Mouse (Mus musculus) forebrain, embryonic 14.5 days (tissue): ENCODE results near the gene Rpl13. TPM values are rescaled to one million over a fixed set of nuclear protein-coding genes. Genes with fewer than 3 reads are reported as not detected.

ENCODE experiments used
- ATAC-seq: fragments of 200-750 bp; cut with Nextera tagmentation; 2 replicates; pipeline ENCODE4 v1.8.0; 2017; ENCODE audit warnings: mild to moderate bottlenecking, moderate library complexity
- DNase-seq: peaks from one replicate; pipeline ENCODE4 v3.0.0-alpha.2; 2015; ENCODE audit warnings: low spot score
- H3K27ac ChIP-seq: fragments of 300-500 bp; sonication (generic); 2 replicates; pipeline ENCODE4 v1.5.1; 2014; ENCODE audit warnings: low read depth, mild to moderate bottlenecking, control low read depth, low read length, moderate library complexity
- H3K27me3 ChIP-seq: fragments of 300-500 bp; sonication (generic); replicated peaks from 2 replicates; pipeline ENCODE4 v1.6.1; 2014; ENCODE audit warnings: low read length, control low read depth, mixed read lengths; ENCODE audit not compliant: control insufficient read depth, insufficient read depth
- H3K36me3 ChIP-seq: fragments of 300-500 bp; sonication (generic); 2 replicates; pipeline ENCODE4 v1.6.1; 2014; ENCODE audit warnings: low read length, control low read depth; ENCODE audit not compliant: control insufficient read depth, insufficient read depth
- H3K4me1 ChIP-seq: fragments of 300-500 bp; sonication (generic); 2 replicates; pipeline ENCODE4 v1.6.1; 2014; ENCODE audit warnings: antibody characterized with exemption, low read length, control low read depth; ENCODE audit not compliant: control insufficient read depth, insufficient read depth
- H3K4me2 ChIP-seq: fragments of 300-500 bp; sonication (generic); 2 replicates; pipeline ENCODE4 v1.6.1; 2014; ENCODE audit warnings: mild to moderate bottlenecking, control low read depth, low read length
- H3K4me3 ChIP-seq: fragments of 300-500 bp; sonication (generic); 2 replicates; pipeline ENCODE4 v1.5.1; 2014; ENCODE audit warnings: low read depth, low read length, control low read depth
- H3K9ac ChIP-seq: fragments of 300-500 bp; sonication (generic); 2 replicates; pipeline ENCODE4 v1.6.1; 2014; ENCODE audit warnings: mild to moderate bottlenecking, low read length, control low read depth, moderate library complexity
- H3K9me3 ChIP-seq: fragments of 300-500 bp; sonication (generic); replicated peaks from 2 replicates; pipeline ENCODE4 v1.6.1; 2016; ENCODE audit warnings: low read length, control low read depth, mixed read lengths; ENCODE audit not compliant: control insufficient read depth
- WGBS: fragments of 180-500 bp; shearing (Covaris S2); extraction: QIAGEN DNeasy Blood & Tissue Kit; methylation state at CpG from one replicate; pipeline ENCODE4 v1.1.7; 2014; 5-methylcytosine and 5-hydroxymethylcytosine counted together
- polyA plus RNA-seq: library from polyadenylated mRNA; unstranded; fragments of >200 nt; fragmentation: Nextera tagmentation; extraction: Ambion mirVana; gene quantifications from 2 replicates; pipeline ENCODE4 v1.2.1, GENCODE M21; 2014

Rpl13 gene
- 1,075 and 1,254 TPM in 2 replicates for polyA plus RNA-seq

DNA sequence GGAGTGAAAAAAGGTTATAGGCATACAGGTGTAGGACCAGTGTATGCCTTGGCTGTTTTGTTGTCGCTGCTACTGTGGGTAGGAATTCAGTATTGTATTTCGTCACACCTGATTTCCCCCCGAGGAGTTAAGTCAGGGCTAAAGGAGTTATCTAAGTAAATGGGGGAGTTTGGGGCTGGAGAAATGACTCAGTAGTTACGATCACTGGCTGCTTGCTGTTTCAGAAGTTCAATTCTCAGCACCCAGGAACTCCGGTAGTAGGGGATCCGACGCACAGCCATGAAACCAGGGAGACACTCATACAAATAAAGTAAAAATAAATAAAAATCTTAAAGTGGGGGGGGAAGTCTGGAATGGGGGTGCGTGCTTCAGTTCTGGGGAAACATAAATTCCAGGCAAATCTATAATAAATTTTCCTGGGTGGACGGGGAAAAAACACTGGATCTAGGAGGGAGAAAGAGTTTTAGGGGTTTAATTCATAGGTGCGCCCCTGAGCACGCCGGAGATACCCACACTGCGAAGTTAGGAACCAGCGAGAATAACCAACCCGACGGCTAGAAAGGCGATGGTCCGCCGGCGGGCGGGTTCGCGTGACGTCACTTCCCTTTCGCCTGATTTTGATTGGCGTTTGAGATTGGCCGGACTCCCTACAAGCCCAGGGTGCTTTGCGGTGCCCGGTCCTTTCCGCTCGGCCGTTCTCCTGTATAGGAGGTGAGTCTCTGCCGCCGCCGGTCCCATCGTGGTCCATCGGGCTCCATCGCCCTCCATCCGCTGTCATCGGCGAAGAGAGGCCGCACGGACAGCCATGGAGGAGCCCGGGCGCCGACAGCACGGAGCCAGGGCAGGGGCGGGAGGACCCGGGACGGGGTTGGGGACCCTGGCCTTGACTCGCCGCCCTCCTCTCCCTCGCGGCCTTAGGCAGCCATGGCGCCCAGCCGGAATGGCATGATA lies at the start of gene Rpl13:
Gene Rpl13 (plus strand): TSS at position 616 of the 951 bp plus-strand sequence.
- DNase-seq (peak; percentile 98), ATAC-seq (peak; percentile 97)
- H3K9me3 ChIP-seq: no peaks in the 10 kb centered on the region
- H3K4me2 ChIP-seq: peak within 1 kb of the TSS; percentile 86
- H3K4me3 ChIP-seq: peak within 1 kb of the TSS; percentile 86
- peaks cover 6% of the 10 kb centered on the region for H3K4me1 ChIP-seq
- peak within 1 kb of the TSS; percentile 93 for H3K27ac ChIP-seq
- H3K27me3 ChIP-seq: no peaks in the 10 kb centered on the region
- peak within 1 kb of the TSS; percentile 96 for H3K9ac ChIP-seq
- 1% methylated on average over 55 of the region's 56 CpGs for WGBS
- H3K36me3 ChIP-seq: peaks cover 44% of the 10 kb centered on the region

DNA sequence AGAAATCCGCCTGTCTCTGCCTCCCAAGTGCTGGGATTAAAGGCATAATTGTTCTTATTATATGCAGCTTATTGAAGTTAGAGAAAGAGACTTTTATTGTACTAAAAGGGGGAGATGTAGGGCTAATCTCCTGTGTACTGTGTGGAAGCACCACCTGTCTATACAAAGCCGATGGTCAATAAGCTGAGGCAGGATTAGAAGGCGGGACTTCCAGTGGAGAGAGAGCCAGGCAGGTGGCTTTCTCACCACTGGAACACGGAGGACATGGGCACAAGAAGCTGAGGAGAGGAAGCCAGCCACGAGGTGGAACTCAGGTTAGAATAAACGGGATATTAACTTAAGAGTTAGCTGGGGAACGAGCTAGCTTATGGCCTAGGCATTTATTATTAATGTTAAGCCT lies 39.4 kb upstream of the Rpl13 start, which contains the start of gene Spg7:
Gene Spg7 (plus strand): TSS at position 222 of the 400 bp plus-strand sequence.
- peaks cover 8% of the 10 kb centered on the region; the same call in 1 of the 2 replicates for H3K4me1 ChIP-seq
- H3K27me3 ChIP-seq: no peaks in the 10 kb centered on the region
- peaks cover 2% of the 10 kb centered on the region; the same call in 1 of the 2 replicates for H3K36me3 ChIP-seq
- DNase-seq: no peak
- H3K4me3 ChIP-seq: no peak within 1 kb of the TSS
- H3K9ac ChIP-seq: no peak within 1 kb of the TSS
- no peak within 1 kb of the TSS for H3K4me2 ChIP-seq
- H3K27ac ChIP-seq: no peak within 1 kb of the TSS
- no peaks in the 10 kb centered on the region for H3K9me3 ChIP-seq
- no peak for ATAC-seq
- 70% methylated on average over 7 of the region's 7 CpGs for WGBS

GRCm38 (mm10) chr8:123064072-123064471 lies 38.1 kb upstream of the Rpl13 start:
- H3K4me1 ChIP-seq: peaks cover 8% of the 10 kb centered on the region; the same call in 1 of the 2 replicates
- H3K4me3 ChIP-seq: no peak overlapping the region
- H3K27ac ChIP-seq: no peak overlapping the region; the same call in 1 of the 2 replicates
- 81% methylated on average over 4 of the region's 4 CpGs for WGBS
- no peak overlapping the region for H3K9ac ChIP-seq
- DNase-seq: no peak
- no peaks in the 10 kb centered on the region for H3K9me3 ChIP-seq
- no peak for ATAC-seq
- H3K4me2 ChIP-seq: peak overlapping the region; percentile 83
- peaks cover 4% of the 10 kb centered on the region; the same call in 1 of the 2 replicates for H3K36me3 ChIP-seq
- H3K27me3 ChIP-seq: no peaks in the 10 kb centered on the region

DNA sequence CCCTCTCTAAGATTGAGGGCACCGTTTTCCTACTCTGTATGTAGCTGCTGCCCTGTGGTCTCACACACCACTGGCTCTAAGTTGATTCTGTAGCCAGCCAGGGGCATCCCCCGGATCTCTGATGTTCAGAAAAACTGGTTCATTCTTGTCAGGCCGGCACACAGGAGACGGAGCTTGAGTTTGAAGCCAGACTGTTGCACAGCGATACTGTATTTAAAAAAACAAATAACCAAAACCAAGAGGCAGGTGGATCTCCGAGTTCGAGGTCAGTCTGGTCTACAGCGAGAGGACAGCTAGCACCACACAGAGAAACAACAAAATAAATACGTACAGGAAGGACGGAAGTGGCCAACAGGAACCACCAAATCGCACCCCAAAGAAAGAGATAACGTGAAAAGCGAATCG lies 37.3 kb upstream of the Rpl13 start:
- Histone ChIP-seq H3K27ac (peak overlapping the region; percentile 90), H3K4me1 (peaks cover 8% of the 10 kb centered on the region; the same call in 1 of the 2 replicates), H3K9me3 (no peaks in the 10 kb centered on the region), H3K4me2 (peak overlapping the region; percentile 83), H3K36me3 (peaks cover 4% of the 10 kb centered on the region; the same call in 1 of the 2 replicates), H3K9ac (peak overlapping the region; percentile 87), H3K27me3 (no peaks in the 10 kb centered on the region), H3K4me3 (peak overlapping the region; percentile 90)
- DNase-seq (no peak), ATAC-seq (peak; percentile 22)
- 1% methylated on average over 14 of the region's 14 CpGs for WGBS

DNA sequence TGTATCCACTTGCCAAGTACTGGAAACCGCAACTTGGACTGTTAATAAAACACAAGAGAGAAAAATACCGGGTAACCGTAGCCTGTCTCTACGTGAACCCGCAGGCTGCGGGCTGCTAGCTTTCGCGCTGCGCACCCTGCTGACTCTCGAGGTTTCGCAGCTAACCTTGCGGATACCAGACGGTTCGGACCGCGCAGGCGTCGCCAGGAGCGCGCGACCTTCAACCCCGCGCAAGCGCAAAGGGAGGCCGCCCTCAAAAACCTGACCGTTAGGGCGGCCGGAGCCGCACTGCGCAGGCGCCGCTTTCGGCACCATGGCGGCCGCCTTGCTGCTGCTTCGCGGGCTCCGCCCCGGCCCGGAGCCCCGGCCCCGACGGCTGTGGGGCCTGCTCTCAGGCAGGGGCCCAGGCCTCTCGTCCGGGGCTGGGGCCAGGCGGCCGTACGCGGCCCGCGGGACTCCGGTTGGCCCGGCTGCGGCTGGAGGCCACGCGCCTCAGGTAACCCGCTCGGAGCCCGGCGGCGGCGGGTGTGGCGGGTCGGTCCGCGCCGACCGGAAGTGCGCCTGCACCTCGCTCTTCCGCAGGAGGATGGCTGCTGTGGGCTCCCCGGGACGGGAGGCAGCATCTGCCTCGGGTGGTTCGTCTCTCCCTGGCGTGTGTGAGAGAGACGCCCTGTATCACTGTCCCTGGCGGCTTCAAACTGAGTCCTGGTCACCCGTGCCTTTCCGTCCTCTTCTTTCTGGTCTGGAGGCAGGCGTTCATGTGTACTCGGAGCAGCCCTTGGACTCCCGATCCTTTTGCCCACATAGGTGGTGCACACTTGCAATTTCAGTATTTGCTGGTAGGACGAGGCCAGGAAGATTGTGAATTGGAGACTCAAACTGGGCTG lies 36.7 kb upstream of the Rpl13 start:
- H3K36me3 ChIP-seq: peaks cover 8% of the 10 kb centered on the region; the same call in 1 of the 2 replicates
- H3K4me1 ChIP-seq: peaks cover 8% of the 10 kb centered on the region; the same call in 1 of the 2 replicates
- H3K4me3 ChIP-seq: peak overlapping the region; percentile 90
- H3K4me2 ChIP-seq: peak overlapping the region; percentile 83
- H3K9me3 ChIP-seq: no peaks in the 10 kb centered on the region
- H3K27ac ChIP-seq: peak overlapping the region; percentile 90
- DNase-seq: peak; percentile 98
- under 1% methylated on average over 77 of the region's 84 CpGs for WGBS
- peak; percentile 98 for ATAC-seq
- H3K9ac ChIP-seq: peak overlapping the region; percentile 87
- no peaks in the 10 kb centered on the region for H3K27me3 ChIP-seq

- 36% methylated on average over 7 of the region's 7 CpGs for WGBS
- ATAC-seq (no peak), DNase-seq (peak; percentile 20)
- no peaks in the 10 kb centered on the region for H3K9me3 ChIP-seq
- peaks cover 13% of the 10 kb centered on the region for H3K36me3 ChIP-seq
- peaks cover 8% of the 10 kb centered on the region; the same call in 1 of the 2 replicates for H3K4me1 ChIP-seq
- H3K4me2 ChIP-seq: peak overlapping the region; percentile 83
- peak overlapping the region; percentile 90 for H3K4me3 ChIP-seq
- H3K27ac ChIP-seq: peak overlapping the region; percentile 90; the same call in 1 of the 2 replicates
- H3K27me3 ChIP-seq: no peaks in the 10 kb centered on the region
- H3K9ac ChIP-seq: peak overlapping the region; percentile 87
These were observed 36.0 kb upstream of the Rpl13 start for GRCm38 (mm10) chr8:123066101-123066683.

- Histone ChIP-seq H3K4me1 (peaks cover 5% of the 10 kb centered on the region; the same call in 1 of the 2 replicates), H3K36me3 (peaks cover 58% of the 10 kb centered on the region), H3K4me3 (no peak overlapping the region), H3K9me3 (no peaks in the 10 kb centered on the region), H3K4me2 (no peak overlapping the region), H3K27me3 (no peaks in the 10 kb centered on the region), H3K9ac (no peak overlapping the region), H3K27ac (no peak overlapping the region)
- 84% methylated on average over 4 of the region's 4 CpGs for WGBS
- ATAC-seq (no peak), DNase-seq (no peak)
These were observed 31.0 kb upstream of the Rpl13 start for GRCm38 (mm10) chr8:123071176-123071575.

GRCm38 (mm10) chr8:123077213-123077612 lies 24.9 kb upstream of the Rpl13 start:
- no peak overlapping the region for H3K27ac ChIP-seq
- ATAC-seq (no peak), DNase-seq (no peak)
- no peaks in the 10 kb centered on the region for H3K9me3 ChIP-seq
- H3K9ac ChIP-seq: no peak overlapping the region
- 94% methylated on average over 6 of the region's 6 CpGs for WGBS
- peaks cover 90% of the 10 kb centered on the region for H3K36me3 ChIP-seq
- no peak overlapping the region for H3K4me2 ChIP-seq
- no peaks in the 10 kb centered on the region for H3K4me1 ChIP-seq
- no peak overlapping the region for H3K4me3 ChIP-seq
- no peaks in the 10 kb centered on the region for H3K27me3 ChIP-seq
